Mouse (Mus musculus): ENCODE measurements at regions not wholly inside any gene's neighbourhood (a gene's known extent, or its start where the extent isn't known, plus 50 kb on each side); places are given as distances from the start of the nearest gene placed in this dataset.
A peak's percentile ranks its signal among the peaks of the same experiment; 100 is the strongest.

DNA sequence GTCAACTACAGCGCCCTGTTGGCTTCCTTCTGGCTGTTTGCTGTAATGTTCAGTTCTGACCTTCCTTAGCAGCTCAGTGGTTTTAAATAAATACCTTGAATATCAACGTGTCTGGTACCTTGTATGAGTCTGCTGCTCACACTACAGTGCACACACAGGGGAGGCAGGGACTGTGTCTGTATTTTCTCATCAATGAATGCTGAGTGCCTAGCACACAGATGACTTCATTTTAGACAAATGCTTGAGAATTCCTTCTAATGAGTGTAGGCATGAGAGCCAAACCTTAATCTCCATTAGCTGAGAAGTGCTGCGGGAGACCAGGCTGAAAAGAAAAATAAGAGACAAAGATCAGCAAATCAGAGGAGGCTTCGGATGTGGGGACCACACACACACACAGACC is 162.0 kb upstream of the Hmga2 start:
- WGBS (ENCODE audit: insufficient replicate concordance): 52% methylated on average over 4 of the region's 4 CpGs
- DNase-seq (ENCODE audit: low read depth in 3 of 3, low spot score in 3 of 3): no peak

DNA sequence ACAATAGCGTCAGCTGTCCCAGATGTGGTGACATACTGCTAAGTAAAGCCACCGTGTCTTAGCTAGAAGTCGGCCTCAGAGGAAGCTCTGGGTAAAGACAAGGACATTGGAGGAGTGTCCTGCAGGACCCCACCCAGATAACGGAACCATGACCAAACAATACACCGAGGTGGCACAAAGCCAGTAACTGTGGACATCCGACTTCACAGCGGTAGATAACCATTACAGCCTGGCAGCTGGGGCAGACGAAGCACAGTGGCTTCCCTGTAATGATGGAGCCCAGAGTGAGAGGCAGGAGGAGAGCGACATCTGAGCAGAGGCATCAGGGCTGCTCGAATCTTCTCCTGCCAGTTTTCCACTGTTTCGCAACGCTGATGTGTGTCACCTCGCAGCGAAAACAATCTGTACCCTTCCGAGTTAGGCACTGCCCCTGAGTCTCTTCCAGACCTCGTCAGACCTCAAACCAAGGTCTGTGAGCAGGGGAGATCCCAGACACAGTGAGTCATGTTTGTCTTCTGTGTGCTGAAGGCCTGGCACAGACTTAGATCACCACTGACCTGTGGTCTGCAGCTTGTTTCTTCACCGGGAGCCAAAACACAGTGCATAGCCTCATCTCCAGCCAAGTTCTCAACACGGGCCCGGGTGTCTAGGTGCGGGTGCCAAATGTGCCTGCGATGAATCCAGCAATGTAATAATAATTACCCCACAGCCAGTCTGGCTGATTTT is 159.7 kb upstream of the Hmga2 start:
- Histone ChIP-seq H3K9me3 (ENCODE audit: control insufficient read depth, low read length) (no peaks in the 10 kb centered on the region), H3K9ac (replicated peaks) (no peak overlapping the region), H3K4me1 (replicated peaks; ENCODE audit: control insufficient read depth in 2 of 2, insufficient read depth in 2 of 2, low read length in 1 of 2) (peaks cover 0 to 3% of the 10 kb centered on the region in 2 experiments; a peak in 2 of 4 replicates), H3K27me3 (ENCODE audit: control insufficient read depth, insufficient read depth, low read length) (no peaks in the 10 kb centered on the region), H3K4me3 (ENCODE audit: insufficient read depth in 1 of 2, low read depth in 2 of 2, low read length in 2 of 2) (no peak overlapping the region), H3K27ac (no peak overlapping the region), H3K36me3 (replicated peaks; ENCODE audit: control insufficient read depth, insufficient read depth, low read depth) (no peaks in the 10 kb centered on the region), H3K4me2 (ENCODE audit: low read depth) (no peak overlapping the region)
- ATAC-seq (ENCODE audit: insufficient read depth) (no peak), DNase-seq (ENCODE audit: low read depth in 3 of 3, low spot score in 3 of 3) (peak in 1 of 3 experiments; percentile 29)
- TF ChIP-seq CTCF (IDR thresholded peaks at IDR 0.05; ENCODE audit: low read depth) (no peak), EP300 (IDR thresholded peaks at IDR 0.05; ENCODE audit: low read depth) (no peak)
- 34% methylated on average over 21 of the region's 21 CpGs for WGBS (ENCODE audit: insufficient replicate concordance)

More for the DNA sequence above, 162.0 kb upstream of the Hmga2 start:
- Histone ChIP-seq H3K27me3 (ENCODE audit: control insufficient read depth, insufficient read depth, low read length) (no peaks in the 10 kb centered on the region), H3K27ac (no peak overlapping the region), H3K9ac (replicated peaks) (no peak overlapping the region), H3K36me3 (replicated peaks; ENCODE audit: control insufficient read depth, insufficient read depth, low read depth) (no peaks in the 10 kb centered on the region), H3K4me3 (ENCODE audit: insufficient read depth in 1 of 2, low read depth in 2 of 2, low read length in 2 of 2) (no peak overlapping the region), H3K9me3 (ENCODE audit: control insufficient read depth, low read length) (no peaks in the 10 kb centered on the region), H3K4me2 (ENCODE audit: low read depth) (no peak overlapping the region), H3K4me1 (replicated peaks; ENCODE audit: control insufficient read depth in 2 of 2, insufficient read depth in 2 of 2, low read length in 1 of 2) (peaks cover 0 to 3% of the 10 kb centered on the region in 2 experiments; a peak in 2 of 4 replicates)
- TF ChIP-seq EP300 (IDR thresholded peaks at IDR 0.05; ENCODE audit: low read depth): no peak
- TF ChIP-seq CTCF (IDR thresholded peaks at IDR 0.05; ENCODE audit: low read depth): no peak
- ATAC-seq (ENCODE audit: insufficient read depth): no peak

DNA sequence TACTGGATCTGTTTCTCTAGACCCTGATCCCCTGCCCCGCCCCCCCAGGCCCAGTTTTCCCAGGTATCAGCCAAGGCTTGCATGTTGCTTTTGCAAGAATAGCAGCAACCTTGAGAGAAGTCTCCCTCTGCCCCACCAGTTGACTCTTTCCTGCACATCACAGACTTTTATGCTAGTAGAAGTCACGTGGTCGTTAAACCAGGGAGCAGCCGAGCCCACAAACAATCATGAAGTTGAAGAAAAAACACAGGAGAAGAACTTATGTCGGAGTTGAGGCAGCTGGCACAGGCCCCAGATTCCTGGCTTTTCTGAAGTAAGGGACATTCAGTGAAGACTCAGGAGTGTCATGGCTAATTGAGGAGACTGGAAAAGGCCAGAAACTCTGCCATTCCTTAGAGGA is 158.9 kb upstream of the Hmga2 start:
- no peak for ATAC-seq (ENCODE audit: insufficient read depth)
- TF ChIP-seq CTCF (IDR thresholded peaks at IDR 0.05; ENCODE audit: low read depth) (no peak), EP300 (IDR thresholded peaks at IDR 0.05; ENCODE audit: low read depth) (no peak)

DNA sequence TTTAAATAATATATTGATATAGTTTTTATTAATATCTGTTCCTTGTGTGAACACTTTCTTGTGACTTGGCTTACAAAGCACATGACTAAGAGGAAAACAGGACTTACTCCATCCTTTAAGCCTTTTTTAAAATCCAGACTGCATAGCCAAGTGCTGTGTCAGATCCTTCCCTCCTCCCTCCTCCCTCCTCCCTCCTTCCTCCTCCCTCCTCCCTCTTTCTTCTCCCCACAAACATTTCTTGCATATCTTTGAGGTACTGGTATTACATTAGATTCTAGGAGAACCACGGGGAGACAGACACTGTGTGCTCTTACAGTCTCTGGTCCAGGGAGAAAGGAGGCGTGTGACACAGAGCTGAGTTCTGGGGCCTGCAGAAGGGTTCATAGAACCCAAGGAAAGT is 155.8 kb upstream of the Hmga2 start:
- no peak overlapping the region for H3K27ac ChIP-seq
- H3K27me3 ChIP-seq (ENCODE audit: control insufficient read depth, insufficient read depth, low read length): no peaks in the 10 kb centered on the region
- TF ChIP-seq CTCF (IDR thresholded peaks at IDR 0.05; ENCODE audit: low read depth) (no peak), EP300 (IDR thresholded peaks at IDR 0.05; ENCODE audit: low read depth) (no peak)
- DNase-seq (ENCODE audit: low read depth in 3 of 3, low spot score in 3 of 3): no peak
- H3K9ac ChIP-seq (replicated peaks): no peak overlapping the region
- H3K36me3 ChIP-seq (replicated peaks; ENCODE audit: control insufficient read depth, insufficient read depth, low read depth): no peaks in the 10 kb centered on the region
- WGBS (ENCODE audit: insufficient replicate concordance): 58% methylated on average over 2 of the region's 2 CpGs
- H3K9me3 ChIP-seq (ENCODE audit: control insufficient read depth, low read length): no peaks in the 10 kb centered on the region
- no peak overlapping the region for H3K4me3 ChIP-seq (ENCODE audit: insufficient read depth in 1 of 2, low read depth in 2 of 2, low read length in 2 of 2)
- no peak for ATAC-seq (ENCODE audit: insufficient read depth)
- peaks cover 0 to 3% of the 10 kb centered on the region in 2 experiments; a peak in 2 of 4 replicates for H3K4me1 ChIP-seq (replicated peaks; ENCODE audit: control insufficient read depth in 2 of 2, insufficient read depth in 2 of 2, low read length in 1 of 2)
- H3K4me2 ChIP-seq (ENCODE audit: low read depth): no peak overlapping the region

More for the DNA sequence above, 158.9 kb upstream of the Hmga2 start:
- H3K4me3 ChIP-seq (ENCODE audit: insufficient read depth in 1 of 2, low read depth in 2 of 2, low read length in 2 of 2): no peak overlapping the region
- WGBS (ENCODE audit: insufficient replicate concordance): 60% methylated on average over 5 of the region's 5 CpGs
- H3K4me1 ChIP-seq (replicated peaks; ENCODE audit: control insufficient read depth in 2 of 2, insufficient read depth in 2 of 2, low read length in 1 of 2): peaks cover 0 to 3% of the 10 kb centered on the region in 2 experiments; a peak in 2 of 4 replicates
- H3K27me3 ChIP-seq (ENCODE audit: control insufficient read depth, insufficient read depth, low read length): no peaks in the 10 kb centered on the region
- no peaks in the 10 kb centered on the region for H3K9me3 ChIP-seq (ENCODE audit: control insufficient read depth, low read length)
- H3K9ac ChIP-seq (replicated peaks): no peak overlapping the region
- no peak overlapping the region for H3K4me2 ChIP-seq (ENCODE audit: low read depth)
- DNase-seq (ENCODE audit: low read depth in 3 of 3, low spot score in 3 of 3): no peak
- no peaks in the 10 kb centered on the region for H3K36me3 ChIP-seq (replicated peaks; ENCODE audit: control insufficient read depth, insufficient read depth, low read depth)
- H3K27ac ChIP-seq: no peak overlapping the region

DNA sequence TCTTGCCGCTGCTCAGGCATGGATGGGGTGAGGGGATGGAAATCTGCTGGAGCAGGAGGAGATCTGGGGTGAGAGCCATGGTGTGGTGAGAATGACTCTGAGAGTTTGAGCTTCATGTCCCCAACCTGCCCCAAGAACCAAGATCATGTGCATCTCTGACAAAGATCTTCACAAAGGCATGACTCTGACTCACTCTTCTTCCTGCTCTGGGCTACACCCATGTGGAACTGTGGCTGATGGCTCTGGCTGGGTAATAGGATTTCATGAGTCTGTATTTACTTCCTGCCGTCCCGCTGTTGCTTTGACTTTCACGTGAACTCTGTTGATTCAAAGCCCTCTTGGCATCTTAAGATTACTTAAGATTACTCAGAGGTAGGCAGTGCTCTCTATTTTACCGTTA is 151.8 kb upstream of the Hmga2 start:
- Histone ChIP-seq H3K4me2 (ENCODE audit: low read depth) (no peak overlapping the region), H3K4me3 (ENCODE audit: insufficient read depth in 1 of 2, low read depth in 2 of 2, low read length in 2 of 2) (no peak overlapping the region), H3K27me3 (ENCODE audit: control insufficient read depth, insufficient read depth, low read length) (no peaks in the 10 kb centered on the region), H3K9me3 (ENCODE audit: control insufficient read depth, low read length) (no peaks in the 10 kb centered on the region), H3K4me1 (replicated peaks; ENCODE audit: control insufficient read depth in 2 of 2, insufficient read depth in 2 of 2, low read length in 1 of 2) (no peaks in the 10 kb centered on the region), H3K27ac (no peak overlapping the region), H3K9ac (replicated peaks) (no peak overlapping the region), H3K36me3 (replicated peaks; ENCODE audit: control insufficient read depth, insufficient read depth, low read depth) (no peaks in the 10 kb centered on the region)
- ATAC-seq (ENCODE audit: insufficient read depth): no peak
- no peak for DNase-seq (ENCODE audit: low read depth in 3 of 3, low spot score in 3 of 3)
- TF ChIP-seq CTCF (IDR thresholded peaks at IDR 0.05; ENCODE audit: low read depth) (no peak), EP300 (IDR thresholded peaks at IDR 0.05; ENCODE audit: low read depth) (no peak)
- WGBS (ENCODE audit: insufficient replicate concordance): 50% methylated on average over 5 of the region's 5 CpGs

Data from liver, embryonic 14.5 days (tissue).